8 mouse cellular contexts compared by ENCODE assay signal in genomic region chr10:90828581-90829393, GRCm38 (mm10).
A peak's percentile ranks its signal among the peaks of the same experiment; 100 is the strongest.
DNase-seq lines count a peak whose midpoint lies in the region; ATAC-seq and TF ChIP-seq lines count a peak whose summit lies in the region.

No protein-coding gene starts in this region.

- H3K27me3 ChIP-seq in forebrain, embryonic 13.5 days = peaks cover 53% of the 10 kb centered on the region
- H3K27me3 ChIP-seq in midbrain, embryonic 11.5 days (ENCODE audit: control insufficient read depth, insufficient read depth, low read length) = peaks cover 46% of the 10 kb centered on the region
- H3K27me3 ChIP-seq in stomach, postnatal 0 days (ENCODE audit: control insufficient read depth, insufficient read depth, low read length) = peaks cover 16% of the 10 kb centered on the region; the same call in 1 of the 2 replicates

- ATAC-seq in forebrain, embryonic 13.5 days = peak; percentile 83
- peak; percentile 85 for ATAC-seq in midbrain, embryonic 11.5 days (ENCODE audit: low FRiP score)
- no peak; the same call in 1 of the 2 replicates for ATAC-seq in stomach, postnatal 0 days (ENCODE audit: low FRiP score, low TSS enrichment)

- DNase-seq in adrenal gland, postnatal 14 days = peak; percentile 9
- no peak for DNase-seq in adrenal gland, adult 2 months
- DNase-seq in ZHBTc4 (ENCODE audit: low read depth, low spot score) = peak; percentile 60
- DNase-seq in layer of hippocampus, adult 2 months (ENCODE audit: low spot score in 2 of 2) = peak; percentile 41
- DNase-seq in midbrain, embryonic 11.5 days (ENCODE audit: low spot score, missing footprints) = peak; percentile 95
- peak; percentile 19 for DNase-seq in stomach, postnatal 0 days (ENCODE audit: low spot score)
- no peak for DNase-seq in ovary, postnatal 36 days (ENCODE audit: low spot score)

- peaks cover 15% of the 10 kb centered on the region for H3K4me1 ChIP-seq in forebrain, embryonic 13.5 days
- peaks cover 8% of the 10 kb centered on the region for H3K4me1 ChIP-seq in midbrain, embryonic 11.5 days (ENCODE audit: control insufficient read depth, insufficient read depth, low read length)
- H3K4me1 ChIP-seq in stomach, postnatal 0 days (replicated peaks; ENCODE audit: control insufficient read depth, insufficient read depth) = 0 out of 2 replicates have a peak, but pooled peaks cover 3% of the 10 kb centered on the region

- H3K4me2 ChIP-seq in forebrain, embryonic 13.5 days = peak overlapping the region; percentile 85
- peak overlapping the region; percentile 91 for H3K4me2 ChIP-seq in midbrain, embryonic 11.5 days
- peak overlapping the region; percentile 83 for H3K4me2 ChIP-seq in stomach, postnatal 0 days (replicated peaks; ENCODE audit: low read depth)

- H3K27ac ChIP-seq in forebrain, embryonic 13.5 days = peak overlapping the region; percentile 75
- H3K27ac ChIP-seq in layer of hippocampus, adult 2 months = peak overlapping the region; percentile 96
- H3K27ac ChIP-seq in midbrain, embryonic 11.5 days (ENCODE audit: low read depth, low read length) = no peak overlapping the region; the same call in 1 of the 2 replicates
- H3K27ac ChIP-seq in stomach, postnatal 0 days (replicated peaks) = no peak overlapping the region

- no peak for TF ChIP-seq EP300 in stomach, postnatal 0 days (optimal IDR thresholded peaks at IDR 0.05)

- no peaks in the 10 kb centered on the region for H3K36me3 ChIP-seq in forebrain, embryonic 13.5 days (ENCODE audit: poor library complexity, severe bottlenecking)
- H3K36me3 ChIP-seq in midbrain, embryonic 11.5 days (ENCODE audit: control insufficient read depth, insufficient read depth, low read length) = no peaks in the 10 kb centered on the region
- H3K36me3 ChIP-seq in stomach, postnatal 0 days (ENCODE audit: control insufficient read depth, insufficient read depth, low read length) = no peaks in the 10 kb centered on the region

- 3% methylated on average over 27 of the region's 73 CpGs for WGBS in forebrain, embryonic 13.5 days
- WGBS in midbrain, embryonic 11.5 days = under 1% methylated on average over 51 of the region's 73 CpGs
- 1% methylated on average over 28 of the region's 73 CpGs for WGBS in stomach, postnatal 0 days

- H3K9me3 ChIP-seq in forebrain, embryonic 13.5 days (replicated peaks) = no peaks in the 10 kb centered on the region
- no peaks in the 10 kb centered on the region for H3K9me3 ChIP-seq in midbrain, embryonic 11.5 days (ENCODE audit: control insufficient read depth, low read length)
- H3K9me3 ChIP-seq in stomach, postnatal 0 days (ENCODE audit: control insufficient read depth, low read length) = no peaks in the 10 kb centered on the region

- H3K9ac ChIP-seq in forebrain, embryonic 13.5 days = peak overlapping the region; percentile 78
- H3K9ac ChIP-seq in midbrain, embryonic 11.5 days (ENCODE audit: low read length) = peak overlapping the region; percentile 70
- H3K9ac ChIP-seq in stomach, postnatal 0 days (ENCODE audit: low read length) = no peak overlapping the region

- no peak; the same call in 1 of the 2 replicates for TF ChIP-seq CTCF in layer of hippocampus, adult 2 months (conservative IDR thresholded peaks at IDR 0.05)
- TF ChIP-seq CTCF in stomach, postnatal 0 days (IDR thresholded peaks at IDR 0.05; ENCODE audit: low read depth) = no peak

- peak overlapping the region; percentile 69 for H3K4me3 ChIP-seq in forebrain, embryonic 13.5 days
- H3K4me3 ChIP-seq in layer of hippocampus, adult 2 months = peak overlapping the region; percentile 73
- peak overlapping the region; percentile 64 for H3K4me3 ChIP-seq in midbrain, embryonic 11.5 days (ENCODE audit: low read depth, low read length)
- peak overlapping the region; percentile 46 for H3K4me3 ChIP-seq in stomach, postnatal 0 days (ENCODE audit: low read depth, low read length)

Comparison
In these comparisons a context has a peak if more than half of its experiments do, and no peak if none do; other contexts are left out.
1. DNase-seq: peak in adrenal gland, postnatal 14 days (single experiment), ZHBTc4 (single experiment), layer of hippocampus, adult 2 months (2 of 2), midbrain, embryonic 11.5 days (single experiment) and stomach, postnatal 0 days (single experiment); none in adrenal gland, adult 2 months (single experiment) and ovary, postnatal 36 days (single experiment).
2. H3K27ac ChIP-seq: peak in forebrain, embryonic 13.5 days (single experiment) and layer of hippocampus, adult 2 months (single experiment); none in midbrain, embryonic 11.5 days (single experiment) and stomach, postnatal 0 days (single experiment).
3. Peak in every context shown above with its lines, with median percentiles within 50 percentile points of each other: H3K4me2 ChIP-seq and H3K4me3 ChIP-seq.